Mouse (Mus musculus) gastrocnemius, postnatal 36 days (tissue): ENCODE measurements around the gene Prr23a1. TPM values are rescaled to one million over a fixed set of nuclear protein-coding genes. Genes with fewer than 3 reads are reported as not detected.

Source experiments
- total RNA-seq, 2 experiments: library from RNA; stranded (reverse); gene quantifications; 2 replicates each; pipeline ENCODE4 v1.2.3; 2021

Prr23a1 gene
- total RNA-seq, 2 experiments from 2014 or later: not detected

Other genes with a start within 250 kb of the Prr23a1 start
- 10 to 100 TPM; 22.2 to 24.1 TPM for gene Mrps22, start 240.8 kb upstream of the Prr23a1 start, total RNA-seq
- not detected for gene Prr23a2, start 14.0 kb downstream of the Prr23a1 start, total RNA-seq
- not detected for gene Prr23a3, start 22.3 kb downstream of the Prr23a1 start, total RNA-seq
- not detected for gene 7420426K07Rik, start 60.6 kb downstream of the Prr23a1 start, total RNA-seq
- gene Foxl2, start 112.8 kb downstream of the Prr23a1 start, total RNA-seq: not detected
- 1 to 10 TPM; 1.4 to 1.8 TPM for gene Faim, start 143.9 kb downstream of the Prr23a1 start, total RNA-seq
- not detected for gene Gm1123, start 193.2 kb downstream of the Prr23a1 start, total RNA-seq